Mouse (Mus musculus): ENCODE data around the gene Csf1. TPM values are rescaled to one million over a fixed set of nuclear protein-coding genes. Genes with fewer than 3 reads are reported as not detected.

The Csf1 gene
- total RNA-seq, 2 experiments from 2014 or later = 18.0 to 19.8 TPM

GRCm38 (mm10) chr3:107783315-107783714 is 23.0 kb upstream of the Csf1 start:
- no peak for DNase-seq (ENCODE audit: low spot score in 2 of 2)

GRCm38 (mm10) chr3:107781304-107781703 is 21.0 kb upstream of the Csf1 start:
- DNase-seq (ENCODE audit: low spot score in 2 of 2) = no peak

GRCm38 (mm10) chr3:107778016-107778415 is 17.7 kb upstream of the Csf1 start:
- DNase-seq (ENCODE audit: low spot score in 2 of 2) = no peak

- no peak for DNase-seq (ENCODE audit: low spot score in 2 of 2)
Measured at GRCm38 (mm10) chr3:107776295-107776694, 16.0 kb upstream of the Csf1 start.

- DNase-seq (ENCODE audit: low spot score in 2 of 2) = no peak
Measured at GRCm38 (mm10) chr3:107775736-107776135, 15.5 kb upstream of the Csf1 start.

DNA sequence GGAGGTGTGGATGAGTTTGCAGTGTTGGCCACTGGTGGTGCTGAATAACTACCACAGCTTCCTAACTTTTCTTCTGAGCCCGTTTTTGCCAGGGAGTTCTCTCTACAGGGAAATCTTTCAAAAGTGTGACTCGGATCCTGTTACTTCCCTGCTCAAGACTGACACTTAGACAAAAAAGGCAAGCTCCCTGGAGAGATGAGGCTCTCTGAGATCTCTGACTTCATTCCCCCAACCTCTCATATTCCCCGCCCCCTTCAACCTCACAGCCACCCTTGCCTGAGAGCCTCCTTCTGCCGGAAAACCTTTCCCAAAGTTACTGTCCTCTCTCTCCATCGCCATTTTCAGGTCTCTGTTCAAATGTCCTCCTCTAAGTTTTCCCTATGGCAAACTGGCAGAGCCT is 14.8 kb upstream of the Csf1 start:
- no peak for DNase-seq (ENCODE audit: low spot score in 2 of 2)

DNA sequence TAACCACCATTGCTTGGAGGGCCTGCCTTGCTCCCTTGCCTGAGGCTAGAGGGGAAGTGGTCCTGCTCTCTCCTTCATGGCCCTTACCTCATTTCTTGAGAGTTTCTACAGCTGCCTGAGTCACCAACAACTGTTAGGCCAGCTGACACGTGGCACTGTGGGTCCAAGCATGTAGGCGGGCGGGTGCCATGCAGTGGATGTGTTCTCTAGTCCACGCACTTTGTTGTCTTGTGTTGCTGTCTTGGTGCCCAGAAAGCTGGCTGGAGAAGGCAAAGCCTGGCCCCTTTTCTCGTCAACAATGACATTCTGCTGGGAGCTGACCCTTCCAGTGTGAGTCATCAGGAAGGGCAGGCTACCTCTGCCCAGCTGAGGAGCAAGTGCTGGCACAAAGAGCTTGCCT is 12.6 kb upstream of the Csf1 start:
- DNase-seq (ENCODE audit: low spot score in 2 of 2) = no peak

- DNase-seq (ENCODE audit: low spot score in 2 of 2) = no peak
Measured at GRCm38 (mm10) chr3:107769692-107770091, 9.4 kb upstream of the Csf1 start.

- no peak for DNase-seq (ENCODE audit: low spot score in 2 of 2)
Measured at GRCm38 (mm10) chr3:107768104-107768989, 8.1 kb upstream of the Csf1 start.

DNA sequence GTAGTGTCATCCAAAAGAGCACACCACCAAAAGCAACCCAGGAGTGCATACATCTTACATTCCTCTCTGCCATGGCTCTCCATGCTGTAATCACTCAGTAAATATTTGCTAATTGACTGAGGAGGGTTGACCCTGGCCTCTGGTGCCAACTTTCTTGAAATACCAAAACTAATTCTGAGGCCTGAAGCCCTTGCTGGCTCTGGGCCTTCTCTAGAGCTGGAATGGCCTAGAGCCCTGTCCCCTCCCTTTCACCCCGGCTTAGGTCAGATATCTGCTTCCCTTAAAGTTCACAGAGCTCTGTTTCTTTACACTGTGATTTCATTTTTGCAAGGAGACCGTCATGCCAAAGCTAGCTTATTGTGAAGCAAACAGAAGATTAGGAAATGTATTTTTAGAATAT is 6.5 kb upstream of the Csf1 start:
- DNase-seq (ENCODE audit: low spot score in 2 of 2) = no peak

- DNase-seq (ENCODE audit: low spot score in 2 of 2) = no peak
Measured at GRCm38 (mm10) chr3:107765979-107766378, 5.7 kb upstream of the Csf1 start.

- DNase-seq (ENCODE audit: low spot score in 2 of 2) = no peak
Measured at GRCm38 (mm10) chr3:107763552-107763951, 3.3 kb upstream of the Csf1 start.

- DNase-seq (ENCODE audit: low spot score in 2 of 2) = no peak
Measured at GRCm38 (mm10) chr3:107761446-107761845, 1.2 kb upstream of the Csf1 start.

GRCm38 (mm10) chr3:107760771-107761170 is 502 bp upstream of the Csf1 start:
- no peak for DNase-seq (ENCODE audit: low spot score in 2 of 2)

DNA sequence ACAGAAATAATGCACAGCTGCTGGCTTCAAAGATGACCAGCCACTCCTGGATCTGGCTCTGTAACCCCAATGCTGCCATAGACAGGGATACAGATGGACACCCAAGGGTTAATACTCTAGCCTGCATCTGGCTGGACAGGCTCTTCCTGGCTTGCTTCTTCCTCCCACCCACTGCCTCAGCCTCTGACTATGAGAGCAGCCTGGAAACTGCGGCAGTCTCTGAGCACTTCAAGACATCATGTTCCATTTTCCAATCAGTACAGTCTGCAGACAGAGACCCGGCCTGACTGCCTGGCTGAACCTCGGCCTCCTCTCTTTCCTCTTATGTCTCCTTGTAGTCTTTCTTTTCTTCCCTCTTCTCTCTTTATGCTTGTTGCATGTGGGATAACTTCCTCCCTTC is 1.6 kb downstream of the Csf1 start:
- no peak for DNase-seq (ENCODE audit: low spot score in 2 of 2)

GRCm38 (mm10) chr3:107758176-107758575 is 2.1 kb downstream of the Csf1 start:
- DNase-seq (ENCODE audit: low spot score in 2 of 2) = no peak

GRCm38 (mm10) chr3:107757365-107758129 is 2.7 kb downstream of the Csf1 start:
- DNase-seq (ENCODE audit: low spot score in 2 of 2) = no peak

- DNase-seq (ENCODE audit: low spot score in 2 of 2) = no peak
Measured at GRCm38 (mm10) chr3:107756481-107756866, 3.8 kb downstream of the Csf1 start.

- DNase-seq (ENCODE audit: low spot score in 2 of 2) = no peak
Measured at GRCm38 (mm10) chr3:107755702-107756480, 4.4 kb downstream of the Csf1 start.

- no peak for DNase-seq (ENCODE audit: low spot score in 2 of 2)
Measured at GRCm38 (mm10) chr3:107754632-107755031, 5.6 kb downstream of the Csf1 start.

- DNase-seq (ENCODE audit: low spot score in 2 of 2) = no peak
Measured at GRCm38 (mm10) chr3:107751607-107752006, 8.7 kb downstream of the Csf1 start.

Data from adrenal gland, postnatal 4 days (tissue).